Mouse (Mus musculus): Measurements from ENCODE around the gene Gm20422. TPM values are rescaled to one million over a fixed set of nuclear protein-coding genes. Genes with fewer than 3 reads are reported as not detected.
A peak's percentile ranks its signal among the peaks of the same experiment; 100 is the strongest.
"Not testable (repeated sequence)": the region's sequence is repeated elsewhere in the genome, so short reads cannot be mapped to it uniquely, and the experiment has no call there.

Gm20422 gene
- total RNA-seq, 2 experiments from 2014 or later: 0.70 to 4.9 TPM

DNA sequence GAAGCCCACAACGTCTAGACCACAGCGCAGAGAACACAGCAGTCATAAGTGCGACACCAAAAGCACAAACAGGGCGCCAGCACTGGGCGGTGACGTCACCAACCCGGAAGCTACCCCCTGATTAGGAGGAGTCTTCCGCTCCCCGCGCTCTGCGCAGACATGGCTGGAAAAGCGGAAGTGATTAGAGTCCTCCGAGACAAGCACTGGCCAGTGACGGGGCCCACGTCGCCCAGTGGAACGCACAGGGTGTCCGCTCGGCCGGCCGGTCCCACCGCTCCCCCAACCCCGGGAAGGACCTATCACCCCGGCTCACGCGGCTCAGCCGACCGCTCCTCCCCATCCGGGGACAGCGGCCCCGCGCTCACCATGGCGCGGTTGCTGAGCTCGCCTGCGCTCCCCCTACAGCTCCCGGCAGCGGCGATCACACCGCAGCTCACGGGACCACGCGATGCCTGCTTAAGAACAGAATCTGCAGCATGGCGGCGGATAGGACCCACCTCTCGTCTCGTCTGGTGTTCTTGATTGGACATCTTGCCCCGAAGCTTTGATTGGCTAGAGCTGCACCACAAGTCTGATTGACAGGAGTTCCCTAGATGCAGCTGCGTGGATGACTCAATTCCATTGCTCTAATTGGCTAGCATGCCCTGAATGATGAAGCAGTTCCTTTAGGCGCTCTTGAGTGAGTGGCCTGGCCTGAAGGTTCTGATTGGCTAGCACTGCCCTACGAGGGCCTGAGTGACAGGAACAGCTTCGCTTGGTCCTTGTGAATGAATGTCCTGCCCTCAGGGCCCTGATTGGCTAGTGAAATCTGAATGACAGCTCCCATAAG lies 58.1 kb downstream of the Gm20422 start:
- DNase-seq (ENCODE audit: low spot score in 2 of 2): peak; percentile 75 to 85

DNA sequence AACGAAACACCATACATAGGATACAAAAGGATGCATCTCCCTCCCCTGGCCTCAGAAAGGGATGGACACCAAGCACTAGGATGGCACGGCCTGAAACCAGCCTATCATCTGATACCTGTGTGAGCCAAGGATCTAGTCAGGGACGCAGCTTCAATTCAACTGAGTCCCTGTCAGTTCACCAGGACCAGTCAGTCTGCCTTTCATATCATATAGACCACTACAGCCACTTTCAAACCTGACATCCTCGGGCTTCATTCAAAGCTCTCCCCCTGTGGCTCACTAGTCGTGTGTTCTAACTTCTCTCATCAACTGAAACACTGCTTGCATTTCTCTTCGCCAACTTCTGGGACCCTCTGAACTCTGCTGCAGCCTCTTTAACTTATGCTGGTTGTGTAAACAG lies 59.3 kb downstream of the Gm20422 start:
- DNase-seq (ENCODE audit: low spot score in 2 of 2): no peak

DNA sequence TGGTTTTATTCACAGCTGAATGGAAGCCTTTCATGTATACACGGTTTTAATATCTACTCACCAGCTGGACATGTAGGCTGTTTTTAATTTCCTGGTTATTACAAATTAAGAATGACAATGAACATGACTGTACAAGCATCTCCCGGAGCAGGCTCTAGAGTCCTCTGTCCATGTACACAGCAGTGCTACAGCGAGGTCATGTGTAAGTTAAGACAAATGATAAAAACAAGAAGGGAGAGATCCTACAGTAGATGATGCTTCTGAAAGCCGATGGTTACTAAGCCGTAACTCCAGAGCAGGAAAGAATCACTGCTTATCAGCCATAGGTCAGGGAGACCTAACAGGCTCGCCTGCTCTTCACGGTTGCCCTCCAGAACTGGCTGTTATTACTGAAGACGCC lies 61.2 kb downstream of the Gm20422 start:
- DNase-seq (ENCODE audit: low spot score in 2 of 2): no peak

DNA sequence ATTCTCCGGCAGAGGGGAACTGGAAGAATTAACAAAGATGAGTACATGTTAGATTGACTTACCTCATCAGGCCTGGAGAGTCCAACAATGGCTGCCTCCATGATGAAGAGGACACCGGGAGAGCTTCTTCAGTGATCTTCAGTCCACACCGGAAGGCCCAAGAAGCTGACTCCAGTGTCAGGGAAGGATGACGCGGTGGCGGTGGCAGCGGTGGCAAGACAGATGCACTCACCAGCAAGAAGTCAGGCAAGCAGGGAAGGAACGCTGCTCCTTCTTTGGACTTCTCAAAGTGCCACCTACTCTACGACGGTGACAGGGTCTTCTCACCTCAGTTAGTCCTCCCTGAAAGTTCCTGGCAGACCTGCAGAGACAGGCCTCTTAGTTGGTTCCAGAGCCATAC lies 64.1 kb downstream of the Gm20422 start, which contains the start of gene Zfp869:
TSS of gene Zfp869 (minus strand) at position 101 of the 400 bp plus-strand sequence.
- DNase-seq (ENCODE audit: low spot score in 2 of 2): not testable (repeated sequence)

DNA sequence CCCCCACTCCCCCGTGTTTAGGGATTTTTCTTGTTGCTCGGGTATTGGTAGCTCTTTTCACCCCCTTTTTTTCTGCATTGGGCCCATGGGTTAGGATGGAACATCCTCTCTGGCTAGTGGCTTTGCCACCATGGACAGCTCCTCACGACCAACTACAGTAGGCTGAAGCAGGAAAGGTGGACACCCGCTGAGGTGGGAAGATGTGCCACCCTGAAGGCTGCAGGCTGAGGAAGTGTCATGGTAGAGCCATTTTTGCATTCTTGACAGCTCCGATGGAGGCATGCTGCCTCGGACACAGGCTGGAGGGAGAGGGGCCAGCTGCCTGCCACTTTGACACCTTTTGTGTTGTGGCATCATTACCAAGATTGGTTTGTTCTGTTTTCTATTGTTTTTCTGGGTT lies 72.9 kb downstream of the Gm20422 start:
- no peak for DNase-seq (ENCODE audit: low spot score in 2 of 2)

Other genes with a start within 250 kb of the Gm20422 start
- gene Zfp868, start 149.3 kb downstream of the Gm20422 start, total RNA-seq (2021): 10 to 100 TPM; 21.0 to 21.3 TPM
- gene Zfp964, start 120.4 kb downstream of the Gm20422 start, total RNA-seq (2021): 1 to 10 TPM; 4.5 to 4.9 TPM
- gene Zfp869, start 64.2 kb downstream of the Gm20422 start, total RNA-seq (2021): 10 to 100 TPM; 26.8 to 28.3 TPM
- gene Zfp963, start 24.9 kb downstream of the Gm20422 start, total RNA-seq (2021): 1 to 10 TPM; 5.0 to 6.4 TPM
- gene Atp13a1, start 16.3 kb upstream of the Gm20422 start, total RNA-seq (2021): 10 to 100 TPM; 41.0 to 44.7 TPM
- gene Zfp866, start 16.3 kb upstream of the Gm20422 start, total RNA-seq (2021): 10 to 100 TPM; 31.4 to 34.4 TPM
- 10 to 100 TPM; 21.1 to 24.6 TPM for gene Gmip, start 33.8 kb upstream of the Gm20422 start, total RNA-seq (2021)
- gene Lpar2, start 47.5 kb upstream of the Gm20422 start, total RNA-seq (2021): 1 to 10 TPM; 2.8 to 3.8 TPM
- gene Pbx4, start 57.6 kb upstream of the Gm20422 start, total RNA-seq (2021): 1 to 10 TPM; 3.6 to 4.8 TPM
- gene Cilp2, start 112.8 kb upstream of the Gm20422 start, total RNA-seq (2021): 1 to 10 TPM in 1 of 2 experiments, under 1 TPM in 1; 0.50 to 1.4 TPM
- gene Tssk6, start 127.3 kb upstream of the Gm20422 start, total RNA-seq (2021): under 1 TPM; 0.73 to 0.76 TPM
- gene Ndufa13, start 127.7 kb upstream of the Gm20422 start, total RNA-seq (2021): 100 to 1,000 TPM; 133 to 137 TPM
- gene Yjefn3, start 127.8 kb upstream of the Gm20422 start, total RNA-seq (2021): 1 to 10 TPM; 1.6 to 2.3 TPM
- gene Gatad2a, start 221.5 kb upstream of the Gm20422 start, total RNA-seq (2021): 100 to 1,000 TPM in 1 of 2 experiments, 10 to 100 TPM in 1; 91.5 to 106 TPM

All from adrenal gland, postnatal 4 days (tissue).